Mouse (Mus musculus): ENCODE data around the gene Ly6g6d.
"Not testable (repeated sequence)": the region's sequence is repeated elsewhere in the genome, so short reads cannot be mapped to it uniquely, and the experiment has no call there.

Gene Ly6g6d

DNA sequence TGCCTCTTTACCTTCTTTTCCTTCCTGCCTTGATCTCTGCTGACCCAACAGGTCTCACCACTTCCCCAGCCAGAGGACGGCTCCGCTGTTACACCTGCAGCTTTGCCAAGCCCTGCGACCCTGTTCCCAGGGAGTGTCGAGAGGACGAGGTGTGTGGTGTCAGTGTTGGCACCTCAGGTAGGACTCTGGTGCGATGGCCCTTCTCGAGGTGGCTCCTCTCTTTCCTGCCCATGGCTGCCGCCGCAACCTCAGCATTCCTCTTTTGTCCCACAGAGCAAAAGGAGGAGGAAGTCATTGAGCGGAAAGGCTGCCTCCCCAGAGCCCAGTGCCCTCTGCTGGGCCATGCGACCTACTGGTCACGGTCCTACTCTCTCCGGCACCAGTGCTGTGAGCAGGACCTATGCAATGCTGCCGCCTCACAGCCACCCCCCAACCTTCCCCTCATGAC, at the start of gene Ly6g6d:
TSS of gene Ly6g6d (minus strand) at position 280 of the 448 bp plus-strand sequence.
- DNase-seq (ENCODE audit: low spot score) = no peak

DNA sequence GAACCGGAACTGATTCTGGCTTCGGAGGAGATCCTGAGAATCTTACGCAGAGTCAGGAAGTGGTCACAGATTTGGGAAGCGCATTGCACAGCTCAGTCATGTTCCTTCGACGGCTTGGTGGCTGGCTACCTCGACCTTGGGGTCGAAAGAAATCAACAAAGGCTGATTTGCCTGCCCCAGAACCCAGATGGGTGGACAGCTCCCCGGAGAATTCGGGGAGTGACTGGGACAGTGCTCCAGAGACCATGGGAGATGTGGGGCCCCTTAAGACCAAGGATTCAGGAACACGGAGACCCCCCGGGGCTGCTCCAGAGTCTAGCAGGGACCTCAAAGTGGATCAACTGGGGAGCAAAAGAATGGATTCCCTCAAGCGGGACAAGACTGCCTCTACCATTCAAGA, 49.2 kb upstream of the Ly6g6d start:
- DNase-seq (ENCODE audit: low spot score) = no peak

DNA sequence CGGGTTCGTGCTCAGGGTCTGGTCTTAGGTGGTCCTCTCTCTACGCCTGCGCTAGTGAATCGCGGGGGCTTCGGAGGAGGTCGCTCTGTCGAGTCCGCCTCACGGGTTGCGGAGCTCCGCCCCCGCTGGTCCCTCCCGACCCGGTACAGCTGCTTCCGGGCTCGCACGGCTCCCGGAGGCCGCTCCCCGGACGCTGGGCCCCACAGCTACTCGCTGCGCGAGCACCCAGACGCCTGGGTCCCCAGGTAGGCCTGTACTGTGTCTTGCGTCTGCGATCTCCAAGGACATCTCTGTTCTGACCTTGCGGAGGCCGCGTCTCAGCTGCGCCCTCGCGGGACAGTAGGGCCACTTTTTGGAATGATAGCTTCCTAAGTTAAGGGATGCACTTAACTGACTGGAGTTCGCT, 48.3 kb upstream of the Ly6g6d start, which contains the start of gene D17H6S53E:
TSS of gene D17H6S53E (plus strand) at position 168 of the 406 bp plus-strand sequence.
- DNase-seq (ENCODE audit: low spot score) = peak; percentile 62

- no peak for DNase-seq (ENCODE audit: low spot score)
These were observed 47.7 kb upstream of the Ly6g6d start for GRCm38 (mm10) chr17:35125578-35125977.

DNA sequence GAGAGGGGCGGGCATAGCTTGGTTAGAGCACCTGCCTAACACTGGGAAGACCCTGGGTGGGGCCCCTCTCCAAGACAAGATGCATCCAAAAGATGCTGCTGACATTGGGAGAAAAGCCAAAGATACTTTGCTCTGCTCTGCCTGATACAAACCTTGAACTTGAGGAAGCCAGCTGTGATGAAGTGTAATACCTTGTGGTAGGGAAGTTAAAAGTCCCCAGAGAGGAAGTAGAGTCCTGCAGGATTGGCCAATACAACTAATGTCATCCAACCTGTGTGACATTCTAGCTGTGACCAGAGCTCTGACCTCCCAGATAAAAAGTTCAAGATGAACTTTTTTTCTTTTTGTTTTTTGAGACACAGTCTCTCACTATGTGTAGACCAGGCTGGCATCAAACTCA, 47.2 kb upstream of the Ly6g6d start:
- no peak for DNase-seq (ENCODE audit: low spot score)

- not testable (repeated sequence) for DNase-seq (ENCODE audit: low spot score)
These were observed 46.5 kb upstream of the Ly6g6d start for GRCm38 (mm10) chr17:35124261-35124896.

GRCm38 (mm10) chr17:35123287-35123686, 45.4 kb upstream of the Ly6g6d start:
- not testable (repeated sequence) for DNase-seq (ENCODE audit: low spot score)

GRCm38 (mm10) chr17:35121871-35122303, 44.0 kb upstream of the Ly6g6d start, which contains the start of gene Csnk2b:
Gene Csnk2b, minus strand, starts transcription at chr17:35122053.
- DNase-seq (ENCODE audit: low spot score) = peak; percentile 95

DNA sequence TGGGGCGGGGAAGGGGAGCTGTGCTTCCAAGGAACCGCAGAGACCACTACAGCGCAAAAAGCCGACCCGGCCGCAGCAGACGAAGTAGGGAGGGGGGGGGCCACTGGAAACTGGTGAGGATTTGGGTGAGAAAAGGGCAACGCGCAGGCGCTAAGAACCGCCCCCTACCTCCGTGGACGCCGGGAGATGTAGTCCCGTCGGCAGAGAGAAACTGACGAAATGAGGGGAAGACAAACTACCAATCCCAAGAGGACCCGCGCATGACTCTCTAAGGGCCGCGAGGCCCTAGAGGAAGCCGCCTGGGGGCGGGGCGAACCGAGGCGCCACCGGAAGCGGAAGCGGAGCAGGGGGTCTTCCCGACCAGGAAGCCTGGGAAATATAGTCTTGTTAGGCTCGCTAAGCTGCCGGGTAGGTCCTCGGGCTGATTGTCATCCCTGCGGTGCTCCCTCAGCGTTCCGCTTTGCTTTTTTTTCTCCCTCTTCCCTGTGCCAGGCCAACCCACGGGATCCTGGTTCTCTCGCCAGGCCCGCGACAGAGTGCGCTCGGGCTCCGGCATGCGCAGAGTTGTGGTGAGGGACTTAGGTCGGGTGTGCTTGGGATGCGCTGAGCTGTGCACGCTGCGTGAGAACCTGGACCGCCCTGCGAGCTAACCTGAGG, 43.4 kb upstream of the Ly6g6d start, which contains the start of gene Gpank1:
TSS of gene Gpank1 (plus strand) at position 313 of the 657 bp plus-strand sequence.
- DNase-seq (ENCODE audit: low spot score) = peak; percentile 100

DNA sequence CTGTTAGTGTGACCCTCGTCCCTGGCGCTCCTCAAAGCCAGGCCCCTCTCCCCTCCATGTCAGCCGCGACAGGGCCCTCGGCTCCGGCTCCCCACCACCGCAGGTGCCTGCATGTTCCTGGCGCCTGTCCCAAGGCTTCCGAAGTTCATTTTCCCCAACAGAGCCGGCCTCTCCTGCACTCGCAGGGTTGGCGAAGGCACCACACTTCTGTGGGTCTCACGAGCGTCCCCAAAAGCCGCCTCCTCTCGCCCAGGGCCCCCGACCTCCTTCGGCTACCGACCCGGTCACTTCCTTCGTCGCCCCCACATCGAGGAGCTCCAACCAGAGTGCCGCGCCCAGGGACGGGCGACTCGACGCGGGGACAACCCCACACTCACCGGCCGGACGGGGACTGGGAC, 42.9 kb upstream of the Ly6g6d start:
- DNase-seq (ENCODE audit: low spot score) = peak; percentile 62

- peak; percentile 32 for DNase-seq (ENCODE audit: low spot score)
These were observed 37.5 kb upstream of the Ly6g6d start, which contains the start of gene Ly6g5b for GRCm38 (mm10) chr17:35115046-35116019. Gene Ly6g5b, minus strand, starts transcription at chr17:35115428.

DNA sequence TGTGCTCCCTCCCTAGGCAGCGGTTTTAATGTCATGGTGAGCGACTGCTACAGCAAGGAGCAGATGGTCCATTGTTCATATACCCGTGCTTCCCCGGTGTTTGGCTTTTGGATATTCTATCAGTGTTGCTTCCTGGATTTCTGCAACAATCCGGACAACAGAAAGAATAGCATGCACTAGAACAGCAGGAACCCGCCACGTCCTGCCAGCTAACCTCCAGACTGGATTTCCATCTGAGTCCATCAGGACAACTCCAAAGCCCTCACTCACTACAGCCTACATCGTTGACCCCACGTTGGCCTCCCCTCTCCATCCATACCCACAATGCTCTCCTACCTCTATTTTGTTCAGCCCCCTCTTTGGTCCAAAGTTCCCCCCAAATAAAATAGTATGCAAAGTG, 33.9 kb upstream of the Ly6g6d start:
- no peak for DNase-seq (ENCODE audit: low spot score)

DNA sequence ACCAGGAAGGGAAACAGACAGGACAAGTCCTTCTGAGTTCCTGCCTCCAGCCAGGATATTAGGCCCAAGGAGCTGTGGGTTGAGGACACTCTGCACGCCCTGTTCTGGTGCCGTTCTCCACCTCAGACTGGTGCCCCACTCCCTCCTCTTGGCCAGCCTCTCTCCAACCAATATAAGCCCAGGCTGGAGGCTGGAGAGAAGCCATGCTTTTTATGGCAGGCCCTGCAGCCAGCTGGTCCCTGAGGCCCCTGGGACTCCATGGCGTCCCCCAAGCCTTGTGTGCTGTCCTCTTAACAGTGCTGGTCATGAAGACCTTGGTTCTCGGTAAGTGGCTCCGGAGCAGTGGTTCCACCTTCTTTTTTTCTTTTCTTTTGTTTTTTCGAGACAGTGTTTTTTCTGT, 30.2 kb upstream of the Ly6g6d start, which contains the start of gene Ly6g5c:
TSS of gene Ly6g5c (plus strand) at position 183 of the 400 bp plus-strand sequence.
- DNase-seq (ENCODE audit: low spot score) = no peak

- no peak for DNase-seq (ENCODE audit: low spot score)
These were observed 28.7 kb upstream of the Ly6g6d start for GRCm38 (mm10) chr17:35106522-35106921.

- DNase-seq (ENCODE audit: low spot score) = no peak
These were observed 28.0 kb upstream of the Ly6g6d start for GRCm38 (mm10) chr17:35105740-35106389.

- no peak for DNase-seq (ENCODE audit: low spot score)
These were observed 26.9 kb upstream of the Ly6g6d start for GRCm38 (mm10) chr17:35104754-35105153.

- no peak for DNase-seq (ENCODE audit: low spot score)
These were observed 26.2 kb upstream of the Ly6g6d start for GRCm38 (mm10) chr17:35104079-35104478.

DNA sequence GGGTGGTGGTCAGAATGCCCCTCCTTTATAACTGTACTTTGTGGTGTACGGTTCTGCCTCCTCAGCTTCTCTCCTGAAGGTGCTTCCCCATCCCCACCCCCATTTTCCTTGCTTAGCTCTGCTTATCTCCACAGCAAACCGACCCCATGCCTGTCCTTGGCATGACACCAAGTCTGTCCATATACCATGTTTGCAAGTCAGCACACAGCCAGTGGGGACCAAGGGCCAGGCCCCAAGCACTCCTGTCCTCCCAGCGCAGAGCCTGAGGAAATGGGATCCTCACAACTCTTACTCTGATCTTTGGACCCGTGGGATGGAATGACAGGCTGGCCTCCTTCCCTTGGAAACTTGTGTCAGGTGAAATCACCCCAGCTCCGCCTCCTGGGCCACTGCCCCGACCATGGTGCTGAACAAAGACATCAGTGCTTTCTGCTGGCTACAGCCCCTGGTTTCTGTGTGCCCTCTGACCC, 25.4 kb upstream of the Ly6g6d start:
- DNase-seq (ENCODE audit: low spot score) = peak; percentile 30

- DNase-seq (ENCODE audit: low spot score) = no peak
These were observed 24.4 kb upstream of the Ly6g6d start for GRCm38 (mm10) chr17:35102299-35102698.

DNA sequence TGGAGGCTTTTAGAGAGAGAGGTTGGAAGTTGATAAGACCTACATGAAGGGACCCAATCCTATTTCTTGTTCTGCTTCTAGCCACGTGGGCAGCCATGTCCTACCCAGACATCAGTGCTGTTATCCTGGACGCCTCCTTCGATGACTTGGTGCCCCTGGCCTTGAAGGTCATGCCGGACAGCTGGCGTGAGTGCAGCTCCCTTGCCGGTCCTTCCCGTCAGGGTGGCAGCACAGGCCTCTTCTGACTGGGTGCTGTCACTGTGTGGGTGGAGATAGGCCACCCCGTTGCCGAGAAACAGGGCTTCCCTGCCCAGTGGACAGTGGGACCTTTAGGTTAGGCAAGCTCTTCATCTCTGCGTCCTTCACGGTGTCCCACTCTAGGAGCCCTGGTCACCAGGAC, 23.3 kb upstream of the Ly6g6d start:
- DNase-seq (ENCODE audit: low spot score) = no peak

- DNase-seq (ENCODE audit: low spot score) = no peak
These were observed 22.4 kb upstream of the Ly6g6d start for GRCm38 (mm10) chr17:35100196-35100765.

Data from adipocyte (in vitro differentiated cells).